Mouse (Mus musculus): Measurements from ENCODE around the gene Gm20388.
A peak's percentile ranks its signal among the peaks of the same experiment; 100 is the strongest.

Gm20388 gene

GRCm38 (mm10) chr8:122303451-122303850, 2392.8 kb downstream of the Gm20388 start:
- DNase-seq (ENCODE audit: low spot score) = no peak

DNA sequence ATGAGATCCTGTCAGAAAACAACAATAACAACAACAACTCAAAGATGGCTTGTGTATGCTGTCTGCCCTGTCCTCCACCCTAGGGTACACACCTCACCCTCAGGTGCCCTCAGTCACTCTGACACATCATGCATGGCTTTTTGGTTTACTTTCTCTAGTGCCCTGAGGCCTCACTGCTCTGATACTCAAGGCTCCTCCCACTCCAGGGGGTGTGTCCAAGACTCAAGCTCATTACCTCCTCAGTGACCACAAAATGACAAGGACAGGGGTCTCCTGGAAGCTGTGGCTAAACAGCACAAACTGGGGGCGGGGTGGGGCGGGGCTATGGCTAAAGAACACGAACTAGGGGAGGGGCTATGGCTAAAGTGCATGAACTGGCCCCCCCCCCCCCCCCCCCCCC, 2393.4 kb downstream of the Gm20388 start:
- DNase-seq (ENCODE audit: low spot score) = no peak

GRCm38 (mm10) chr8:122306660-122307399, 2396.2 kb downstream of the Gm20388 start:
- no peak for DNase-seq (ENCODE audit: low spot score)

DNA sequence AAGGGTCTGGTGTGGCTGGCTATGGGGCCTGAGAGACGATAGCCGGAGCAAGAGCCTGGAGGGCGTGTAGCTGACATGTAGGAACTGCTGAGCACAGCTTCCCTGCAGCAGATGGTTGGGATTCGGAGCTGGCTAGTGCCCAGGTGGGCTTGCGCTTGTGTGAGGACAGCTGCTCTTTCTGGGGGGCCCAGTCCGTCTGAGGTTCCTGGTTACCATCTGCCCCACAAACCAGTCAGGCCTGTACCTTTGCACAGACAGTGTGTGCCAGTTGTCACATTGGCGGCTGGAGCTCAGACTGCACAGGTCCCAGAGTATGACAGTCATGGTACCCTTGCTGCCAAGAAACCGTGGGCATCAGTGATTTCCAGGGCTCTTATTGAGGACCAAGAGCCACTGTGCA, 2397.2 kb downstream of the Gm20388 start:
- DNase-seq (ENCODE audit: low spot score) = no peak

DNA sequence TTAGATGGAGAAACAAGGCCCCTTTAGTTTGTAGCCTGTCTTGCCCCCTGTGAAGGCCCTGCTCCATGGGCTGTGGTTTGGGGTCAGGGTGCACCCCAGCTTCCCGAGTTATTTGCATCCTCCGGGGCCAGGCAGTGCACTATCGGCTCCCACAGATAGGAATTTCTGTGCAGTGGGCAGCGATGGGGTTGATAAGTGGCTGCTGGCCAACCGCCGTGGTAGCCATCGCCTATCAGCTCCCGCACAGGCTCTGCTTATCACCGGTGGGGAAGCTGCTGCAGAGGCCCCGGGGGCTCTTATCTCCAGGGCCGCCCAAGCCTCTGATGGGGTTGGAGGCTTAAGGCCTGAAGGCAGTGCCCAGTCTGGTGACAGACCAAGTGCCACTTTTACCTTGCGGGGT, 2398.6 kb downstream of the Gm20388 start:
- no peak for DNase-seq (ENCODE audit: low spot score)

DNA sequence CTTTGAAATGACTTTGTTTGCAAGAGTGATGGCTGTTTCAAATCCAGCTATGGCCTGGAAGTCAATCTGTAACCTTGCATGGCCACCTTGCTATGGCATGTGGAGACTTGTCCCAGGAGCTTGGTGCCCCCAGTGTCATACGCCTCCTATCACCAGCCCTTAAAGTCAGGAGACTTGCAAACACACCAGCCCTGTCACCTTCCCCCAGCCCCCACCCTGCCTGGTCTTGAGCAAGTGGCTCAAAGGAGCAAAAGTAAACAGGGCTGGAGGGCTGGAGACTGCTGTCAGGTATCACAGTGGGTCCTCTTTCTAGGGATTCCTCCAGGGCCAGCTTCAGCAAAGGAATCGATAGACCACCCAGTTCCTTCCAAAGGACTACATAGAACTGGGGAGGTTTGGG, 2400.5 kb downstream of the Gm20388 start:
- DNase-seq (ENCODE audit: low spot score) = no peak

DNA sequence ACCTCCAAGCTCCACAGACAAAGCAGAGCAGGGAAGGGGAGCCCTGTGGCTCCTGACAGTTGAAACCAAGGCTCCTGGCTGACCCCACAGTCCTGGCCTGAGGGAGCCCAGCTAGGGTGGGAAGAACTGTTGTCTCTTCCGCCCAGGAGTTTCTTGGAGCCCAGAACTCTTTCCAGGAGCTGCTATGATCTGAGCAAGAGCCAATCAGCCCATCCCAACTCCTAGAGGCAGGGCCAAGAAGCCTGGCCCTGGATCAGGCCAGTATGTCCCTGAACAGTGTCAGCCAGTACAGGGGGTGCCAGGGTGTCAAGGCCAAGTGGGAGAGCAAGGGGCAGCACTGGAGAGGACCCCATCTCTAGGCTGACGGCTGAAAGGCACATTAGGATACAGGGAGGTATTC, 2401.9 kb downstream of the Gm20388 start:
- DNase-seq (ENCODE audit: low spot score) = no peak

GRCm38 (mm10) chr8:122313310-122313709, 2402.7 kb downstream of the Gm20388 start:
- peak; percentile 37 for DNase-seq (ENCODE audit: low spot score)

DNA sequence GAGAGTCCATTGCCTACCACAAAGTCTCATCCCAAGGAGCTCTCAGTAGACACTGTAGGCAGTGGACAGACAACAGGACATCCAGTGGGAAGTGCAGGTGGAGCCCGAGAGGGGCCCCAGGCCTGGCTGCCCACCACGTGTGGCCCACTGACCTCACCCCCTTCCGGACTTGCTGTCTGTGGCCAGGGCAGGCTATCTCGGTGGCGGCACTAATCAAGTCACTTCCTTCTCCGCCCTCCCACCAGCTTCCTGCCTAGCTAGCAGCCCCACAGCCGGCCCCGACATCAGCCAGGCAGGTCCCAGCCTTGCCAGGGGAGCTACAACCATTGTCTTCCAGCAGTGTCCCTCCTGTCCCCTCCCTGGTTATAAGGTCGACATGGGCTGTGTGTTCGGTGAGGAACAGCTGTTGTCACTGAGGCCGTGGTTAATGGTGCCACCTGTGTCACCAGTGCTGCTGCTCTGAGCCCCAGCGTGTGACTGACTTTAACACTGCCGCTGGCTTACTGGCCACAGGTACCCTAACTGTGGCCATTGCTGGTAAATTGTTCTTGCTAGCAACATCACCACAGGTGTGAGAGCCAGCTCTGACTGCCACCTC, 2404.4 kb downstream of the Gm20388 start:
- no peak for DNase-seq (ENCODE audit: low spot score)

DNA sequence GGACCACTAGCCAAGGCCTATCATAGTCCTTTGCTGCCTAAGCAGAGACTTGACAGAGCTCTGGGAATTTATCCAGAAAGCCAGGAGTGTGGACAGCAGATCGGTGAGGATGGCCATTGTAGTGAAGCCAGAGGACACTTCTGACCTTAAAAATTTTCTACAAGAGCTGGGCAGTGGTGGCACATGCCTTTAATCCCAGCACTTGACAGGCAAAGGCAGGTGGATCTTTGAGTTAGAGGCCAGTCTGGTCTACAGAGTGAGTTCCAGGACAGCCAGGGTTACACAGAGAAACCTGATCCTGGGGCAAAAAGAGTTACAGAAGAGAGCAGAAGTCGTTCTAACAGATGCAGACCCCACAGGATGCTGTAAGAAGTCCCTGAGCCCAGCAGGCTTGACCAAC, 2405.8 kb downstream of the Gm20388 start:
- no peak for DNase-seq (ENCODE audit: low spot score)

GRCm38 (mm10) chr8:122317918-122318475, 2407.4 kb downstream of the Gm20388 start:
- no peak for DNase-seq (ENCODE audit: low spot score)

GRCm38 (mm10) chr8:122319045-122319707, 2408.5 kb downstream of the Gm20388 start:
- no peak for DNase-seq (ENCODE audit: low spot score)

GRCm38 (mm10) chr8:122319708-122320075, 2409.1 kb downstream of the Gm20388 start:
- DNase-seq (ENCODE audit: low spot score) = no peak

DNA sequence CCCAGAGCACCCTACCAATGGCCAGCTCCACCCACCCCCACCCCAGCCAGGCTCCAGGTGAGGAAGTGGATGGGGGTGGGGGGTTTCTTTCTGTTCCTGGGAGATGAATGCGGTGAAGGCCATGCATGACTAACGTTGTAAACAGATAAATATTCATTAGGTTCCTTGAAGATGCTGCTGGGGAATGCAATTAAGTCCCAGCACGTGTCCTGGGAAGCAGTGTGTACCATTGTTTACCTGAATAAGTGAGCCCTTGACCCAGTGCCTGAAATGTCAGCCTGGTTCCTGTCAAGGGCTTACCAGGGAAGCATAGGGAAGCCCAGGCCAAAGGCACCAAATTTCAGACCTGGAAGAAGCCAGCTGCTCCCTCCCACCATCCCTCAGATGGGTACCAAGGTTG, 2409.9 kb downstream of the Gm20388 start:
- DNase-seq (ENCODE audit: low spot score) = no peak

GRCm38 (mm10) chr8:122321455-122321921, 2410.8 kb downstream of the Gm20388 start:
- no peak for DNase-seq (ENCODE audit: low spot score)

DNA sequence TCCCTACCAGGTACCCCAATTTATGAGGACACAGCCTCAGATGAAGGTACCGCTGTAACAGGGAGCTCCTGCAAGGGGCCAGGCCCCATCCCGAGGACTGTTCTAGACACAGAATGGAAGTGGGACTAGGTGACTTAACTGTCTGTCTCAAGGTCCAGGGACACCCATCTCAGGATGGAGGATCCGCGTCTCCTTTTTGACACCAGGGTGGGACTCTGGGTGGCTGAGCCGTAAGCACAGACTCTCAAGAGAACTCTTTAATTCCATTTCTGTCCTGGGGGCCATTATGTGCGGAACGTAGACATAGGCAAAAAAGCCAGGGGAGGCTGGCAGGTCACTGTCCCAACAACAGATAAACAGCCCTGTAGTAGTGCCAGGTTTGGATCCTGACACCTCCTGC, 2411.5 kb downstream of the Gm20388 start:
- DNase-seq (ENCODE audit: low spot score) = no peak

- DNase-seq (ENCODE audit: low spot score) = no peak
Observed at GRCm38 (mm10) chr8:122322792-122323191, 2412.2 kb downstream of the Gm20388 start.

DNA sequence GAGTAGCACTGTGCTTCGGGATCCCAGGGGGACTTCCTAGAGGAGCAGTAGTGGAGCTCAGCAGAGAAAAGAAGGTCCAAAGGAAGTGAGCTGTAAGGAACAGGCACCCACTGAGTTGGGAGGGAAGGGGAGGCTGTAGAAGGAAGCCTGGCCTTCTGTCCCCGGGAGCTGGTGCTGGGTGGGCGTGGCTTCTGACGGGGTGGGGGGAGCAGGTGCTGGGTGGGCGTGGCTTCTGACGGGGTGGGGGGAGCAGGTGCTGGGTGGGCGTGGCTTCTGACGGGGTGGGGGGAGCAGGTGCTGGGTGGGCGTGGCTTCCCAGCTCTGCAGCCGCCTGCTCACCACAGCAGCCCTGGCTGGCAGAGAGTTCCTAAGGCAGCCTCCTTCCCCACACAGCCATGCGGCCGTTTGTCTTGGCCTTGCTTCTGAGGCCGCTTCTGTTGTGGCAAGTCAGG, 2413.3 kb downstream of the Gm20388 start:
- peak; percentile 49 for DNase-seq (ENCODE audit: low spot score)

GRCm38 (mm10) chr8:122325196-122325595, 2414.6 kb downstream of the Gm20388 start:
- DNase-seq (ENCODE audit: low spot score) = no peak

GRCm38 (mm10) chr8:122326114-122326542, 2415.5 kb downstream of the Gm20388 start:
- DNase-seq (ENCODE audit: low spot score) = no peak

DNA sequence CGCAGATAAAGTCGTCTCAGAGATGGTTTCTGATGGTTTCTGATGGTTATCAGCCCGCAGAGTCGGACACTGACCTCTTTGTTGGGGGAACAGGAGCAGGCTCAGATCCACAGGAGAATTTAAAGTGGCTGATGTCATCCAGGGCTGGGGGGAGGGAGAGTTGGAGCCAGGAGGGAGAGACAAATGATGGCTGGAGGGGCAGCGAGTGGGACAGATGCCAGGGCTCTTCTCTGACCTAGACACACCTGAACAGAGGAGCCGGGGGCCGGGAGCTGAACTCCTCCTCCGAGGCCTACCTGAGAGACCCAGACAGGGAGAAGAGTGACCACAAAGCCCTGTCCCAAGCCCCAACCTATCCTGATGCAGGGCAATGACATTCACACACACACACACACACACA, 2418.4 kb downstream of the Gm20388 start:
- no peak for DNase-seq (ENCODE audit: low spot score)

- no peak for DNase-seq (ENCODE audit: low spot score)
Observed at GRCm38 (mm10) chr8:122329553-122330239, 2419.1 kb downstream of the Gm20388 start.
